Mouse (Mus musculus) layer of hippocampus, adult 8-10 months (tissue): ENCODE measurements around the gene Olfr429. TPM values are rescaled to one million over a fixed set of nuclear protein-coding genes. Genes with fewer than 3 reads are reported as not detected.
"Not testable (repeated sequence)": the region's sequence is repeated elsewhere in the genome, so short reads cannot be mapped to it uniquely, and the experiment has no call there.

Source experiments
- DNase-seq, 2 experiments: peaks; one replicate each; pipeline ENCODE4 v3.0.0; 2022; ENCODE audit warnings: low spot score in 2 of 2
- total RNA-seq, 4 experiments: library from RNA; stranded (reverse); gene quantifications; 2 replicates each; pipeline ENCODE4 v1.2.4; 2022

Olfr429 gene
- not detected for total RNA-seq

- DNase-seq, result no peak
Measured at GRCm38 (mm10) chr1:174084031-174084430, at the start of gene Olfr429. Gene Olfr429, plus strand, starts transcription at chr1:174084331.

GRCm38 (mm10) chr1:174035841-174036240, 48.3 kb upstream of the Olfr429 start:
- no peak for DNase-seq

- no peak for DNase-seq
Measured at GRCm38 (mm10) chr1:174038480-174038879, 45.7 kb upstream of the Olfr429 start.

GRCm38 (mm10) chr1:174040523-174041177, 43.5 kb upstream of the Olfr429 start, which contains the start of gene Olfr433:
Gene Olfr433, plus strand, starts transcription at chr1:174040705.
- DNase-seq, result no peak

- DNase-seq, result not testable (repeated sequence)
Measured at GRCm38 (mm10) chr1:174042091-174042884, 41.8 kb upstream of the Olfr429 start.

- no peak for DNase-seq
Measured at GRCm38 (mm10) chr1:174044431-174044830, 39.7 kb upstream of the Olfr429 start.

GRCm38 (mm10) chr1:174048227-174048626, 35.9 kb upstream of the Olfr429 start:
- not testable (repeated sequence) for DNase-seq

GRCm38 (mm10) chr1:174048893-174049292, 35.2 kb upstream of the Olfr429 start, which contains the start of gene Olfr432:
Gene Olfr432, plus strand, starts transcription at chr1:174049205.
- DNase-seq, result no peak

GRCm38 (mm10) chr1:174049357-174049756, 34.8 kb upstream of the Olfr429 start:
- DNase-seq, result not testable (repeated sequence)

GRCm38 (mm10) chr1:174050532-174050931, 33.6 kb upstream of the Olfr429 start:
- DNase-seq, result no peak

GRCm38 (mm10) chr1:174051515-174051914, 32.6 kb upstream of the Olfr429 start:
- no peak for DNase-seq

- DNase-seq, result no peak
Measured at GRCm38 (mm10) chr1:174051931-174052536, 32.1 kb upstream of the Olfr429 start.

- DNase-seq, result no peak
Measured at GRCm38 (mm10) chr1:174052981-174053380, 31.1 kb upstream of the Olfr429 start.

GRCm38 (mm10) chr1:174055248-174055647, 28.9 kb upstream of the Olfr429 start:
- DNase-seq, result no peak

GRCm38 (mm10) chr1:174066305-174066704, 17.8 kb upstream of the Olfr429 start, which contains the start of gene Olfr430:
Gene Olfr430, plus strand, starts transcription at chr1:174066605.
- no peak for DNase-seq

GRCm38 (mm10) chr1:174096591-174096990, 12.5 kb downstream of the Olfr429 start, which contains the start of gene Olfr427:
Gene Olfr427, plus strand, starts transcription at chr1:174096891.
- no peak for DNase-seq

GRCm38 (mm10) chr1:174103735-174104134, 19.6 kb downstream of the Olfr429 start:
- no peak for DNase-seq

GRCm38 (mm10) chr1:174121062-174121461, 36.9 kb downstream of the Olfr429 start, which contains the start of gene Olfr231:
Gene Olfr231, minus strand, starts transcription at chr1:174121162.
- DNase-seq, result no peak

- no peak for DNase-seq
Measured at GRCm38 (mm10) chr1:174131217-174131616, 47.1 kb downstream of the Olfr429 start, which contains the start of gene Olfr424. Gene Olfr424, plus strand, starts transcription at chr1:174131517.

GRCm38 (mm10) chr1:174131999-174132398, 47.9 kb downstream of the Olfr429 start:
- DNase-seq, result no peak
